ENCODE assay signal across 29 mouse cellular contexts in the genomic region with DNA sequence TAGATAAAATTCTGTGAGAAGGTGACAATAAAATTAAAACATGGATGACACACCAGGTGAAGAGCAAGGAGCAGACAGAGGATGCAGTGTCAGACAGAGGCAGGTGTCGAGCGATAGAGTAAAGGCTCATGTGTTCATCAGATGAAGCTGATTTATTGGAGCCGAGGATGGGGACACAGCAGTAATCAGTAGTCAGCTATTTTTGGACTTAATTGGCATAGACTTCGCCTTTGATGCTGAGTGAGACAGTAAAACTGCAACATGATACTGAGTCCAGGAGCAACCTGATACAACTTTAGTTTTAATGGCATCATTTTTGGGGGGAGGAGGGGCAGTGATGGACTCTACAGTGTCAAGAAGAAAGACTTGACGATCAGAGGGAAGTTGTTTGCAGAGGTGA.
DNase-seq lines count a peak whose midpoint lies in the region; ATAC-seq lines count a peak whose summit lies in the region.
"Had no signal": no experiment of that assay in that cellular context is flagged by ENCODE, and none has a peak within 500 bp of the region (broad histone marks: within the 10 kb centered on the region; RNA-seq: fewer than 3 reads in every experiment).

No protein-coding gene starts in this region.

- H3K27me3 ChIP-seq in kidney, embryonic 15.5 days: no peaks in the 10 kb centered on the region
- H3K27me3 ChIP-seq in midbrain, embryonic 13.5 days: no peaks in the 10 kb centered on the region
- no peaks in the 10 kb centered on the region for H3K27me3 ChIP-seq in midbrain, embryonic 14.5 days (ENCODE audit: control insufficient read depth, insufficient read depth, low read length)
- H3K27me3 ChIP-seq: embryonic facial prominence, embryonic 13.5 days; forebrain, embryonic 12.5 days; forebrain, embryonic 15.5 days; heart, embryonic 13.5 days had no signal

- peak; percentile 86 for ATAC-seq in kidney, embryonic 15.5 days (replicated peaks; ENCODE audit: low FRiP score)
- 0 out of 2 replicates have a peak, but pooled peaks have one; percentile 14 for ATAC-seq in midbrain, embryonic 13.5 days
- ATAC-seq in midbrain, embryonic 14.5 days (ENCODE audit: low FRiP score, low TSS enrichment): no peak
- ATAC-seq: activated CD4-positive, CD25-positive, alpha-beta regulatory T cell, adult 4 months; forebrain, embryonic 15.5 days; hindbrain, postnatal 0 days had no signal

- no peak overlapping the region for H3K27ac ChIP-seq in kidney, embryonic 15.5 days
- no peak overlapping the region for H3K27ac ChIP-seq in midbrain, embryonic 13.5 days
- no peak overlapping the region for H3K27ac ChIP-seq in midbrain, embryonic 14.5 days (replicated peaks; ENCODE audit: low read depth, low read length)
- H3K27ac ChIP-seq: embryonic facial prominence, embryonic 10.5 days; embryonic facial prominence, embryonic 13.5 days; forebrain, embryonic 12.5 days; forebrain, embryonic 15.5 days; heart, adult 2 months; heart, embryonic 10.5 days; heart, embryonic 13.5 days; hindbrain, embryonic 14.5 days; hindbrain, postnatal 0 days had no signal

- peak; percentile 4 for DNase-seq in embryo, embryonic 10.5 days (ENCODE audit: low spot score)
- no peak for DNase-seq in embryo, embryonic 9.5 days (ENCODE audit: extremely low spot score)
- no peak for DNase-seq in kidney, postnatal 14 days
- DNase-seq in midbrain, embryonic 14.5 days: no peak
- peak; percentile 3 for DNase-seq in brain, adult 2 months (ENCODE audit: low read depth, low spot score)
- DNase-seq in adrenal gland, adult 2 months: no peak
- DNase-seq: adrenal gland, postnatal 10 days; adrenal gland, postnatal 36 days; cerebellum, adult 11 months; cerebellum, adult 2 months; cerebellum, adult 9-11 months; cerebellum, postnatal 25 days; gastrocnemius, postnatal 10 days; gastrocnemius, postnatal 36 days; heart, adult 2 months; heart, postnatal 14 days; heart, postnatal 4 days had no signal

- H3K4me2 ChIP-seq in kidney, embryonic 15.5 days: no peak overlapping the region
- no peak overlapping the region for H3K4me2 ChIP-seq in midbrain, embryonic 13.5 days (replicated peaks)
- no peak overlapping the region for H3K4me2 ChIP-seq in midbrain, embryonic 14.5 days (ENCODE audit: low read length)
- H3K4me2 ChIP-seq: embryonic facial prominence, embryonic 13.5 days; forebrain, embryonic 12.5 days; forebrain, embryonic 15.5 days; heart, embryonic 13.5 days; hindbrain, embryonic 14.5 days had no signal

- WGBS in kidney, embryonic 15.5 days: 39% methylated on average over 5 of the region's 5 CpGs
- WGBS in midbrain, embryonic 13.5 days: 83% methylated on average over 5 of the region's 5 CpGs
- 79% methylated on average over 5 of the region's 5 CpGs for whole genome bisulfite sequencing in midbrain, embryonic 14.5 days

- H3K9me3 ChIP-seq in kidney, embryonic 15.5 days (replicated peaks): no peaks in the 10 kb centered on the region
- no peaks in the 10 kb centered on the region for H3K9me3 ChIP-seq in midbrain, embryonic 13.5 days
- H3K9me3 ChIP-seq in midbrain, embryonic 14.5 days (ENCODE audit: control insufficient read depth, low read length): no peaks in the 10 kb centered on the region
- H3K9me3 ChIP-seq: embryonic facial prominence, embryonic 10.5 days; embryonic facial prominence, embryonic 13.5 days; forebrain, embryonic 12.5 days; forebrain, embryonic 15.5 days; heart, embryonic 10.5 days; heart, embryonic 13.5 days had no signal

- H3K4me1 ChIP-seq in kidney, embryonic 15.5 days: no peaks in the 10 kb centered on the region
- H3K4me1 ChIP-seq in midbrain, embryonic 13.5 days (replicated peaks): no peaks in the 10 kb centered on the region
- H3K4me1 ChIP-seq in midbrain, embryonic 14.5 days (ENCODE audit: control insufficient read depth, insufficient read depth, low read length): no peaks in the 10 kb centered on the region
- H3K4me1 ChIP-seq: embryonic facial prominence, embryonic 13.5 days; forebrain, embryonic 12.5 days; forebrain, embryonic 15.5 days; heart, embryonic 10.5 days; heart, embryonic 13.5 days had no signal

- H3K9ac ChIP-seq in kidney, embryonic 15.5 days: no peak overlapping the region
- no peak overlapping the region for H3K9ac ChIP-seq in midbrain, embryonic 13.5 days (replicated peaks)
- no peak overlapping the region for H3K9ac ChIP-seq in midbrain, embryonic 14.5 days (replicated peaks; ENCODE audit: low read length)
- H3K9ac ChIP-seq: embryonic facial prominence, embryonic 13.5 days; forebrain, embryonic 12.5 days; forebrain, embryonic 15.5 days; heart, embryonic 13.5 days; hindbrain, embryonic 14.5 days had no signal

- H3K36me3 ChIP-seq in kidney, embryonic 15.5 days: no peaks in the 10 kb centered on the region
- no peaks in the 10 kb centered on the region for H3K36me3 ChIP-seq in midbrain, embryonic 13.5 days
- H3K36me3 ChIP-seq in midbrain, embryonic 14.5 days (ENCODE audit: control insufficient read depth, insufficient read depth, low read length): no peaks in the 10 kb centered on the region
- H3K36me3 ChIP-seq: embryonic facial prominence, embryonic 10.5 days; embryonic facial prominence, embryonic 13.5 days; forebrain, embryonic 12.5 days; forebrain, embryonic 15.5 days; heart, embryonic 10.5 days; heart, embryonic 13.5 days had no signal

- H3K4me3 ChIP-seq in kidney, embryonic 15.5 days (replicated peaks): no peak overlapping the region
- H3K4me3 ChIP-seq in midbrain, embryonic 13.5 days (replicated peaks): no peak overlapping the region
- no peak overlapping the region for H3K4me3 ChIP-seq in midbrain, embryonic 14.5 days (replicated peaks; ENCODE audit: low read depth, low read length)
- H3K4me3 ChIP-seq: embryonic facial prominence, embryonic 10.5 days; embryonic facial prominence, embryonic 13.5 days; erythroblast, embryonic 14.5 days; forebrain, embryonic 12.5 days; forebrain, embryonic 15.5 days; heart, adult 2 months; heart, embryonic 10.5 days; heart, embryonic 13.5 days had no signal

Comparison
In these comparisons a context has a peak if more than half of its experiments do, and no peak if none do; other contexts are left out.
1. DNase-seq: peak in embryo, embryonic 10.5 days (single experiment) and brain, adult 2 months (single experiment); none in embryo, embryonic 9.5 days (single experiment), kidney, postnatal 14 days (single experiment), midbrain, embryonic 14.5 days (single experiment) and adrenal gland, adult 2 months (single experiment).